Mouse (Mus musculus) thymus, adult 2 months (tissue): ENCODE results near the gene Zfp598. TPM values are rescaled to one million over a fixed set of nuclear protein-coding genes. Genes with fewer than 3 reads are reported as not detected.
"Not testable (repeated sequence)": the region's sequence is repeated elsewhere in the genome, so short reads cannot be mapped to it uniquely, and the experiment has no call there.

ENCODE experiments used
- DNase-seq: peaks from one replicate; pipeline ENCODE4 v3.0.0; 2021
- H3K27ac ChIP-seq: fragments of 200-500 bp; 2 replicates; pipeline ENCODE4 v1.5.1; 2012; ENCODE audit warnings: low read length, control low read depth; ENCODE audit not compliant: control insufficient read depth, insufficient read depth
- H3K27me3 ChIP-seq: fragments of 200-500 bp; 2 replicates; pipeline ENCODE4 v1.6.1; 2012; ENCODE audit warnings: mild to moderate bottlenecking, low read length, moderate library complexity, mixed read lengths; ENCODE audit not compliant: control insufficient read depth, insufficient read depth
- H3K36me3 ChIP-seq: fragments of 200-500 bp; 2 replicates; pipeline ENCODE4 v1.6.1; 2012; ENCODE audit warnings: mild to moderate bottlenecking, low read length, moderate library complexity; ENCODE audit not compliant: control insufficient read depth, insufficient read depth
- H3K4me1 ChIP-seq: fragments of 200-500 bp; replicated peaks from 2 replicates; pipeline ENCODE4 v1.6.1; 2012; ENCODE audit warnings: low read length; ENCODE audit not compliant: control insufficient read depth, insufficient read depth
- H3K4me3 ChIP-seq: fragments of 200-500 bp; 2 replicates; pipeline ENCODE4 v1.5.1; 2012; ENCODE audit warnings: mild to moderate bottlenecking, low read length, control low read depth, moderate library complexity; ENCODE audit not compliant: control insufficient read depth, insufficient read depth
- CTCF ChIP-seq: fragments of 200-500 bp; IDR thresholded peaks from 2 replicates; pipeline ENCODE4 v1.5.1; 2012; ENCODE audit warnings: mild to moderate bottlenecking, control low read depth, low read length, moderate library complexity, borderline replicate concordance; ENCODE audit not compliant: control insufficient read depth, poor library complexity, insufficient read depth; ENCODE audit errors: extremely low read depth
- POLR2A ChIP-seq: fragments of 200-500 bp; IDR thresholded peaks from 2 replicates; pipeline ENCODE4 v1.6.1; 2012; ENCODE audit warnings: mild to moderate bottlenecking, low read length, control low read depth, moderate library complexity; ENCODE audit not compliant: control insufficient read depth, poor library complexity, insufficient read depth; ENCODE audit errors: extremely low read depth
- WGBS: fragments of 180-500 bp; shearing (Covaris S2); methylation state at CpG from one replicate; pipeline ENCODE4 v1.1.7; 2018; 5-methylcytosine and 5-hydroxymethylcytosine counted together
- polyA plus RNA-seq: library from polyadenylated mRNA; depleted of rRNA; stranded (reverse); fragments of >200 nt; gene quantifications from 2 replicates; pipeline ENCODE4 v1.2.3, GENCODE M21; 2012

Gene Zfp598
- polyA plus RNA-seq, 1 experiment, result 123 TPM

GRCm38 (mm10) chr17:24667416-24667815 lies 2.1 kb upstream of the Zfp598 start:
- TF ChIP-seq CTCF (no peak), POLR2A (no peak)
- no peak overlapping the region for H3K4me3 ChIP-seq
- WGBS, result 26% methylated on average over 6 of the region's 6 CpGs
- H3K27ac ChIP-seq, result no peak overlapping the region
- peaks cover 20% of the 10 kb centered on the region for H3K4me1 ChIP-seq
- H3K36me3 ChIP-seq, result no peaks in the 10 kb centered on the region
- peak; percentile 62 for DNase-seq
- H3K27me3 ChIP-seq, result no peaks in the 10 kb centered on the region

GRCm38 (mm10) chr17:24669214-24669544 lies 308 bp upstream of the Zfp598 start:
- WGBS, result 10% methylated on average over 15 of the region's 15 CpGs
- Histone ChIP-seq H3K4me1 (peaks cover 20% of the 10 kb centered on the region), H3K27ac (peak overlapping the region; percentile 9; the same call in 1 of the 2 replicates), H3K4me3 (peak overlapping the region; percentile 42)
- not testable (repeated sequence) for H3K27me3 ChIP-seq, H3K36me3 ChIP-seq, DNase-seq

DNA sequence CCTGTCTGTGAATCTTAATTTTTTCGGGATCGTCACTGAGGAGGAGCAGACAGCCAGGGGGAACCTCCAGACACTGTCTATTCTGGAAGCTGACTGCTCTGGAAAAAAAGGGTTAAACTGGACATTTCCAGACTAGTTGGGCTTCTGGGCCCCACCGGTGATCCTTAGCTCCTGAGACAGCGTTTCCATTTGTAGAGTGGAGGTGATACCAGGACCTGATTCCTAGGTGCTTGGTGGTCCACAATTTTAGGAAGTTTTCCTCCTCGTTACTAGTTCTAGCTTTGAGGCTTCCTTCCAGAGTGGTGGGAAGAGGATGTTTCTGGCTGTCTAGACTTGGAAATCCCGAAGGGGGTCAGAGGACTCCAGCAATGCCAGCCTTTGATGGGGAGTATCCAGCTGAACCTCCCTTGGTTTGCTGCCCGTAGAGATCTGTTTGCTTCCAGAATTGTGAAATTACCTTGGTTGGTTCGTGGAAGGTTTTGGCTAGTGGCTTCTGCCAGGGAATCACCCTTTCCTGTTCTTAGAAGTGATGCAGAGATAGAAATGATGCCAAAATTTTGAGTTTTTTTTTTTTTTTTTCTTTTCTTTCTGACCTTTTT lies 858 bp downstream of the Zfp598 start:
- WGBS, result 13% methylated on average over 8 of the region's 8 CpGs
- Histone ChIP-seq H3K4me3 (peak overlapping the region; percentile 77), H3K27me3 (no peaks in the 10 kb centered on the region), H3K27ac (no peak overlapping the region), H3K4me1 (peaks cover 20% of the 10 kb centered on the region), H3K36me3 (no peaks in the 10 kb centered on the region)
- TF ChIP-seq CTCF, result no peak
- no peak for DNase-seq

- peaks cover 20% of the 10 kb centered on the region for H3K4me1 ChIP-seq
- 73% methylated on average over 5 of the region's 5 CpGs for WGBS
- H3K4me3 ChIP-seq, result no peak overlapping the region
- H3K36me3 ChIP-seq, result no peaks in the 10 kb centered on the region
- no peak overlapping the region for H3K27ac ChIP-seq
- TF ChIP-seq POLR2A (no peak), CTCF (peak; percentile 17; the same call in 1 of the 2 replicates)
- no peak for DNase-seq
- H3K27me3 ChIP-seq, result no peaks in the 10 kb centered on the region
Observed at GRCm38 (mm10) chr17:24671346-24671745, 1.9 kb downstream of the Zfp598 start.

DNA sequence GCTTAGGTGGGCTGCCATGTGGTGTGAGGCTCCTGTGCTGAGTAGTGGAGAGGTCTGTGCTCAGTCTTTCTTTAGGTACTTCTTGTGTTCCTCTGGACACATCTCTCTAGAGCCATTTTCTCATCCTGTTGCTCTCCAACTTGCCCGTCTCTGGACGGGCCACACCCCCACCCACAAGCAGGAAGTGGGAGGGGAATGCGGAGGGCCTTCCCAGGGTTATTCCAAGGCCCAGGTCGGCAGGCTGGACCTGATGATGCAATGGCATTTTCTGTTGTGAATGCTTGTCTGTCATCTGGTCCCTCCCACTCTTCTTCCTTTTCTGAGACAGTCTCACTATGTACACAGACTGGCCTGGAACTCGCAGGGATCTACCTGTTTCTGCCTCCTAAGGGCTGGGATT lies 2.7 kb downstream of the Zfp598 start:
- Histone ChIP-seq H3K36me3 (peaks cover 4% of the 10 kb centered on the region; the same call in 1 of the 2 replicates), H3K27ac (no peak overlapping the region), H3K4me3 (no peak overlapping the region), H3K4me1 (peaks cover 20% of the 10 kb centered on the region), H3K27me3 (no peaks in the 10 kb centered on the region)
- no peak for DNase-seq
- 47% methylated on average over 5 of the region's 5 CpGs for WGBS
- TF ChIP-seq CTCF, result no peak
- no peak for TF ChIP-seq POLR2A

DNA sequence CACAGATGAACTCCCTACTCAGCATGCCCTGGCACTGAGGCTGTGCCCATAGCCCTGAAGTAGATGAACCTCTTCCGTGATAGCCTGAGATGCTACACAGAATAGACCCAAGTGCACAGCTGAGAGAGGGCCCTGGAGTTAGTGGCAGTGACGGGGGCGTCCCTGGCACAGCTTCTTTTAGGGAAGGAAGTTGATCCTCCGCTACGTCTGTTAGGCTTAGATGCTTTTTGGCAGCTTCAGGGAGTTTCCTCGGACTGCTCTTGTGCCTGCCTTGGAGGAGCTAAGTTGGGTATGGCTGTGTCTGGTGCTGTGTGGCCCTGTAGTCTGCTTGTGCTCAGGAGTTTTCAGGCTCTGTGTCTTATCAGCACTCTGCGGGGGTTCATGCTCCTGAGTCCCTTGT lies 4.8 kb downstream of the Zfp598 start:
- H3K36me3 ChIP-seq, result peaks cover 17% of the 10 kb centered on the region; the same call in 1 of the 2 replicates
- H3K4me1 ChIP-seq, result peaks cover 18% of the 10 kb centered on the region
- no peak overlapping the region for H3K4me3 ChIP-seq
- no peaks in the 10 kb centered on the region for H3K27me3 ChIP-seq
- DNase-seq, result no peak
- no peak for TF ChIP-seq POLR2A
- TF ChIP-seq CTCF, result no peak
- 77% methylated on average over 7 of the region's 7 CpGs for WGBS
- H3K27ac ChIP-seq, result no peak overlapping the region

DNA sequence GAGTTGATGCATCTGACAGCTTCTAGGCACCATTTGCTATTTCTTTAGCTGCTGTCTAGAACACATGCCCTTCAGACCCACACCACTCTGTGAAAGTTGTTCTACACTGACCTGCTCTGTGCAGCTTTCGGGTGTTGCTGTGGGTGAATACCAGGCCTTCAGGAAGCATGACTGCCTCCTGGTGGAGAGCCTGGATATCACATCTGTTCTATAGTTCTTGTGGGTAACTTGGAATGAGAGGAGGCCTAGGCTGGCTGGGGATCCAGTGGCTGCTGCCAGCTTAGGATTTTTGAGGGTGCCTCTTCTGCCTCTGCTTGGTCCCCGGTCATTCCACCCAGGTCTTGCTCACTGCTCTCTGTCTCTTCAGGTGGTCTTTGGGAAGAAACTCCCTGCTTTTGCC lies 6.7 kb downstream of the Zfp598 start:
- DNase-seq, result peak; percentile 74
- no peak overlapping the region for H3K4me3 ChIP-seq

More for the DNA sequence above, 6.7 kb downstream of the Zfp598 start:
- H3K4me1 ChIP-seq, result peaks cover 10% of the 10 kb centered on the region
- H3K27ac ChIP-seq, result no peak overlapping the region
- no peak for TF ChIP-seq POLR2A
- peak; percentile 61; the same call in 1 of the 2 replicates for TF ChIP-seq CTCF
- peaks cover 22% of the 10 kb centered on the region; the same call in 1 of the 2 replicates for H3K36me3 ChIP-seq
- whole genome bisulfite sequencing, result 74% methylated on average over 2 of the region's 2 CpGs
- H3K27me3 ChIP-seq, result no peaks in the 10 kb centered on the region
